Mouse (Mus musculus): ENCODE measurements around the gene Olfr1274-ps. TPM values are rescaled to one million over a fixed set of nuclear protein-coding genes. Genes with fewer than 3 reads are reported as not detected.

Olfr1274-ps gene
- not detected for polyA plus RNA-seq (2015; fragmentation: Illumina TruSeq; extraction: RNeasy Lipid Tissue Mini Kit (QIAGEN cat#74804); ENCODE audit: insufficient read depth, low read depth, low replicate concordance)

DNA sequence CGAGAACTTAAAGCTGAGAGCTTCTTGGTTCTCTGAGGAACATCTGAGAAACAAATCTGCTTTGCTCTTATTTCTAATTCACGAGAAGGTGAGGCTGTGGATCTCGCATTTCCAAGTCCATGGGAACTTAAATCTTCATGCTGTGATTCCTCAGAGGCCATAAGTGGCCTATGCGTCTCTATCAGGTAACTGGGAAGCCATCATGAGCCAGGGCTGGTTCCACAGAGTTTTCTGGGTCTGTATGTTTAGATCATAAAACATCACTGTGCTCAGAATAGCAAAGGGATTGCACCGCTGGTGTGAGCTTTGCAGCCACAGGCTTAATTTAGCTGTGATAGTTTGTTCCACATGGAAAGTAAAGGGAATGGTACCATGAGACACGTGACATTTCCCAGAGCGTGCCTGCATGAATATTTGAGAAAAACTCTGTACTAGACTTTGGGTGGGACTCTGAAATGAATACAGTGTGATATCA is at the start of gene Olfr1274-ps:
Gene Olfr1274-ps (plus strand): TSS at position 51 of the 475 bp plus-strand sequence.

Other genes with a start within 250 kb of the Olfr1274-ps start
- not detected for gene Olfr1270, start 245.6 kb upstream of the Olfr1274-ps start, polyA plus RNA-seq (2015; fragmentation: Illumina TruSeq; extraction: RNeasy Lipid Tissue Mini Kit (QIAGEN cat#74804); ENCODE audit: insufficient read depth, low read depth, low replicate concordance)
- gene Olfr1506, start 174.2 kb upstream of the Olfr1274-ps start, polyA plus RNA-seq (2015; fragmentation: Illumina TruSeq; extraction: RNeasy Lipid Tissue Mini Kit (QIAGEN cat#74804); ENCODE audit: insufficient read depth, low read depth, low replicate concordance) = not detected
- gene Olfr142, start 141.1 kb upstream of the Olfr1274-ps start, polyA plus RNA-seq (2015; fragmentation: Illumina TruSeq; extraction: RNeasy Lipid Tissue Mini Kit (QIAGEN cat#74804); ENCODE audit: insufficient read depth, low read depth, low replicate concordance) = not detected
- not detected for gene Olfr1271, start 127.7 kb upstream of the Olfr1274-ps start, polyA plus RNA-seq (2015; fragmentation: Illumina TruSeq; extraction: RNeasy Lipid Tissue Mini Kit (QIAGEN cat#74804); ENCODE audit: insufficient read depth, low read depth, low replicate concordance)
- not detected for gene Olfr1272, start 105.8 kb upstream of the Olfr1274-ps start, polyA plus RNA-seq (2015; fragmentation: Illumina TruSeq; extraction: RNeasy Lipid Tissue Mini Kit (QIAGEN cat#74804); ENCODE audit: insufficient read depth, low read depth, low replicate concordance)
- gene Gm13769, start 76.5 kb upstream of the Olfr1274-ps start, polyA plus RNA-seq (2015; fragmentation: Illumina TruSeq; extraction: RNeasy Lipid Tissue Mini Kit (QIAGEN cat#74804); ENCODE audit: insufficient read depth, low read depth, low replicate concordance) = not detected
- 7.7 TPM for gene Ptprj, start 182.0 kb downstream of the Olfr1274-ps start, polyA plus RNA-seq (2015; fragmentation: Illumina TruSeq; extraction: RNeasy Lipid Tissue Mini Kit (QIAGEN cat#74804); ENCODE audit: insufficient read depth, low read depth, low replicate concordance)

Data from pancreas, adult 10 weeks (tissue).